Mouse (Mus musculus): ENCODE data around the gene Phgr1.
A peak's percentile ranks its signal among the peaks of the same experiment; 100 is the strongest.

DNA sequence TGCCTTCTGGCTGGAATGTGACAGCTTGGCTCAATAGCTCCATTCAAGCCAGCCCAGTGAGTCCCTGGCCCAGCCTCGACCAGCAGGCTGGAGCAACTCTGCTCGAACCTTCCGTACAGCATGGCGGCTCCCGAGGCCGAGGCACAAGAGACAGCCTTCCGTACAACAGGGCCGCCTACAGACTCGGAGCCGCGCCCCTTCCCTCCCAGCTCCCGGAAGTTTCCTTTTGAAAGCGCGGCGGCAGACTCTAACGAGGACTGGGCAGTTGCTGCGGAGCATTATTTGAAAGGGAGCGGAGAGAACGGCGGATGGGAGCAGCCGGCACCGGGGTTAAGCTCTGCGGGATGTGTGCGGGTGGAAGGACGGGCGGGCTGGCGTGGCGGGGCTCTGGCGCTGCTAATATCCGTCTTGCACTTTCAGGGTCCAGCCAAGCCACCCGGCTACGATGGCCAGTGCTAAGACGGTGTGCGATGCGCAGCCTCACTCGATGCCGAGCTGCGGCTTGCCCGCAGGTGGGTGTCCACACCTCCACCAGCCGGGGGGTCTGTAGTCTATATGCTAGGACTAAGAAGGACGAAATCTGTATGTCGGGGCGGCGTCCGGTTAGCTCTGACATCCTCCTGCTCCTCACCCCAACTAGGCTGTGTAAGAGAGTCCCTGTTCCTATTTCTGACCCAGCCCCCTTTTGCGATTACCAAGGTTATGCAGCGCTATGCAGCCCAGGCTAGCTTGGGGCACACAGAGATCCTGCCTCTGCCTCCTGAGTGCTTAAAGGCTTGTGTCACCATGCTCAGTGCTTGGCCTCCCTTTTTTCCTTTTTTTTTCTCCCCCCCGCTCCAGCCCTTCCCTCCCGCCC lies 41.6 kb downstream of the Phgr1 start, which contains the start of gene Knstrn:
- TF ChIP-seq GATA1 (IDR thresholded peaks at IDR 0.05; ENCODE audit: borderline replicate concordance, low read length) = no peak
- peak; percentile 54; the same call in 1 of the 2 replicates for TF ChIP-seq FLI1 (IDR thresholded peaks at IDR 0.05; ENCODE audit: low read length)
